Mouse (Mus musculus) T-helper 2 cell (primary cell): ENCODE data around the gene Aoc1.

Experiments used
- in situ Hi-C: fragments of 300-600 bp; cut with MboI, MseI; formaldehyde crosslinking; loops from one replicate; pipeline ENCODE4 v1.15.1; 2025; ENCODE audit warnings: high pct_unique_total_duplicates

Gene Aoc1

DNA sequence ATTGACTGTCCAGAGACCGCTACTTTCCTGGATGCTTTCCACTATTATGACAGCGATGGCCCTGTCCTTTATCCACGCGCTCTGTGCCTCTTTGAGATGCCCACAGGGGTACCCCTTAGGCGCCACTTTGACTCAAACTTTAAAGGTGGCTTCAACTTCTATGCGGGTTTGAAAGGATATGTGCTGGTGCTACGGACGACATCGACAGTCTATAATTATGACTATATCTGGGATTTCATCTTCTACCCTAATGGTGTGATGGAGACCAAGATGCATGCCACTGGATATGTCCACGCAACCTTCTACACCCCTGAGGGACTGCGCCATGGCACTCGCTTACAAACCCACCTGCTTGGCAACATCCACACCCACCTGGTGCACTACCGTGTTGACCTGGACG lies 33.7 kb downstream of the Aoc1 start:
- in situ Hi-C loops = no loop called here

- in situ Hi-C loops = no loop called here
Measured at GRCm38 (mm10) chr6:48909229-48909628, 36.5 kb downstream of the Aoc1 start.

GRCm38 (mm10) chr6:48912033-48912432 lies 39.3 kb downstream of the Aoc1 start:
- in situ Hi-C loops = no loop called here

- in situ Hi-C loops = no loop called here
Measured at GRCm38 (mm10) chr6:48913587-48913986, 40.9 kb downstream of the Aoc1 start.

GRCm38 (mm10) chr6:48929595-48929994 lies 56.9 kb downstream of the Aoc1 start, which contains the start of gene 1600015I10Rik:
TSS of gene 1600015I10Rik (plus strand) at chr6:48929895.
- in situ Hi-C loops = no loop called here

DNA sequence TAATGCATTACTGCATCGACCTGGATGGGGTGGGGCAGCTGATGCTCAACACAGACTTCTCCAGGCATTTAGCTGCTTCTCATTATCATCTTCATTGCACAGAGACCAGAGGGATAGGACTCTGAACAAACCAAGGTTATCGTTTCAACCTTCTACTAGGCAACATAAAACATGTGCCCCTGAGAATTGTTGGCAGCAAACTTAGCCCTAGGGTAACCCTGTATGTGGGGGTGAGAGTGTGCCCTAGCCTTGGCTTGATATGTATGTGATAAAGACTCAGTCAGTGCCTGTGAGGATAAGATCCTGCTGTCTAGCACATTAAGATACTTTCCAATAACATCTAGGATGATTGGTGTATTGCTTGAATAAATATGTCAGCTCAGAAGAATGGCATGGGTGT lies 76.9 kb downstream of the Aoc1 start:
- in situ Hi-C loops = no loop called here

DNA sequence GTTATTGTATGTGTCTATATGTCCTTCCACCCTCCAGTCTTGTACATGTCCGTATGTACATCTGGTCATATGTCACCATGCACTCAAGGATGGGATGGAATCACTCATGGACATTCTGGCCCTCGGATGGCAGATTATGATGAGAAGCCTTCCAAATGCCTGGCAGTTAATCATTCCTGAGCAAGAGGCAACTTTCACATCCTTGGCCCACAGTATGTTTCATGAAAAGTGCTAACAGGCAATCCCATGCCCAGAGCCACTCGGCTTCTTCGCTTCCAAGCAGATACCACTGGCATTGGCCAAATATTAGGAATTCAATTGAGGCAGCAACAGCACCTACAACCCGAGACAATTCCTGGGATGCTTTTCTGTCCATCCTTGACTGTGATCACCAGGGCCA lies 78.0 kb downstream of the Aoc1 start:
- in situ Hi-C loops = no loop called here

DNA sequence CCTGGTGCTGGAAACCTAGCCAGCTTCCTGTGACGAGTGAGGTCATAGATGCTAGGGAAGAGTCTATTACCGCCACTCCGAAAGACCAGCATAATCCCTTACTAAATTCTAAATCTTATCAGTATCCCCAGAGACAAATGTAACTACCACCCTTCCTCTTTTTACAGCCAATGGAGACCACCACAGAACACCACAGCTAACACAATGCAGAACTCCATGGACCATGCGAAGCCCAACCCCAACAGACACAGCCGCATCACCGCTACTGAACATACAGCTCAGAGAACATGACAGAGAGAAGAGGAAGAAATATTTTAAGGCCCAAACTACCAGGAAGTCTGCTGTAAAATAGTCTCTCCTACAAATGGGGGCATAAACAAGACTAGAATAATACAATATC lies 78.9 kb downstream of the Aoc1 start:
- in situ Hi-C loops = no loop called here

DNA sequence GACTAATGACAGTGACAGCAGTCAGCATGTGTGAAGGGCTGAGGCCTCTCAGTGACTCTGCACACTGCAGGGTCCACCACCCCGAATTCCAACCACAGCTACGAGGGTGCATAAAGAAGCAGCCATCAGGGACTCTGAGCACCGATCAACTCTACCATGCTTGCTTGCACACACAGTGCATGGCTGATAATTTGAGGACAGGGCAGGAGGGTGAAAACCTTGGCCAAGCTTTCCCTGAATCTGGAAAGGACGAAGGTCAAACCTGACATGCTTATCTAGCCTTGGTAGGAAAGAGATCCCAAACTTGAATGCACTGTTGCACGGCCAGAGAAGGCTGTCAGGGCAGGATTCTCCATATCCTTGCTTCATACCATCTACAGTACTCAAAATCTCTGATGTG lies 80.5 kb downstream of the Aoc1 start:
- in situ Hi-C loops = no loop called here

GRCm38 (mm10) chr6:48954211-48954610 lies 81.5 kb downstream of the Aoc1 start:
- in situ Hi-C loops = no loop called here

DNA sequence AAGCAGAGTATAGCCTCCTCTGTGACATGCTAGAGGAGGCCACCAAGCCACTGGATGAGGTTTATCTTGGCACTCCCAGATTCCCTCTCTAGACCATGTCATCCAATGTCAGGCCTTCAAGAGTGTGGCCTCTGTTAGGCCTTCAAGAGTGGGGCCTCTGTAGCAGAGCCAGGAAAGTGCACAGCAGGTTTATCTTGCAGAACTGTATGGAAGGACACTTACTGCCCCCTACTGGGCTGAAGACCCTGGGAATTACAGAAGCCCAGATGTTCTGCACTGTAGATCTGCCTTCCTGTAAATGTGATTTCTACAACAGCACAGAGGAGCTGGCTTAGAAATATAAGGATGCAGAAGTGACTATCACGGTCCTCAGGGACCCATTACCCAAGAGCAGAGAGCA lies 82.2 kb downstream of the Aoc1 start:
- in situ Hi-C loops = no loop called here

DNA sequence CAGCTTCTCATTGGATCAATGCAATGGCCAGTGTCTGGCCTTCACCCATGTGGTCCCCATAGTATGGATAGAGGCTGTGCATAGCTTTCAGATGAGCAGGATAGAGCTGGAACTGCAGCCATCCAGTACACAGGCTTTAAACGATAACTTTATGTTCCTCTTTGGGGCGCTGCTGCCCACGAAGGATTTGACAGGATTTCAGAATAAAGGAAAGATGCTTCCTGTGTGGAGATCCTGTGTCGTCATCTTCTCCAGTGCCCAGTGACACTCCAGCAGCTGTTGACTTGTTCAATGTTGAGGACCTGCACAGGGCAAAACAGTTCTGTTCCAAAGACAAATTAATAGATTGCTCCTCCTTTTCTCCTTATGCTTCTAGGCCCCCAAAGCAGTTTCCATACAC lies 84.1 kb downstream of the Aoc1 start:
- in situ Hi-C loops = no loop called here

DNA sequence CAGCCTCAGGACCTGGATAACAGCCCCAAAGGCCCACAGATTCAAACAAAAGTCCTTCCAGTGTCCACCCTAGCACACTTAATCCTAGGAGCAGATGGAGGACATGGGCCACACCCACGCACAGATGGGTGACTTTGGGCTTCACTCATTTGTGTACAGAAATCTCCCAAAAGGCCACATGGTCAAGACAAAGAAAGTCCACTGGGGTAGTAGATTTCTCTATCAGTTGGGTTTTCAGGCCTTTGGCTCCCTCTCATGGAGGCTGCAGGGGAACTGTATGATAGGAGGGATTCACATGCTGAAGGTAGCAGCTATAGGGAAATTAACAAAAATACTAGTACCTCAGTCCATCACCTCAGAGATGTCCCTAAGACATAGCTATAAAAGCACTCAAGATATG lies 85.4 kb downstream of the Aoc1 start:
- in situ Hi-C loops = no loop called here
